8 mouse cellular contexts compared by ENCODE assay signal in the genomic region with DNA sequence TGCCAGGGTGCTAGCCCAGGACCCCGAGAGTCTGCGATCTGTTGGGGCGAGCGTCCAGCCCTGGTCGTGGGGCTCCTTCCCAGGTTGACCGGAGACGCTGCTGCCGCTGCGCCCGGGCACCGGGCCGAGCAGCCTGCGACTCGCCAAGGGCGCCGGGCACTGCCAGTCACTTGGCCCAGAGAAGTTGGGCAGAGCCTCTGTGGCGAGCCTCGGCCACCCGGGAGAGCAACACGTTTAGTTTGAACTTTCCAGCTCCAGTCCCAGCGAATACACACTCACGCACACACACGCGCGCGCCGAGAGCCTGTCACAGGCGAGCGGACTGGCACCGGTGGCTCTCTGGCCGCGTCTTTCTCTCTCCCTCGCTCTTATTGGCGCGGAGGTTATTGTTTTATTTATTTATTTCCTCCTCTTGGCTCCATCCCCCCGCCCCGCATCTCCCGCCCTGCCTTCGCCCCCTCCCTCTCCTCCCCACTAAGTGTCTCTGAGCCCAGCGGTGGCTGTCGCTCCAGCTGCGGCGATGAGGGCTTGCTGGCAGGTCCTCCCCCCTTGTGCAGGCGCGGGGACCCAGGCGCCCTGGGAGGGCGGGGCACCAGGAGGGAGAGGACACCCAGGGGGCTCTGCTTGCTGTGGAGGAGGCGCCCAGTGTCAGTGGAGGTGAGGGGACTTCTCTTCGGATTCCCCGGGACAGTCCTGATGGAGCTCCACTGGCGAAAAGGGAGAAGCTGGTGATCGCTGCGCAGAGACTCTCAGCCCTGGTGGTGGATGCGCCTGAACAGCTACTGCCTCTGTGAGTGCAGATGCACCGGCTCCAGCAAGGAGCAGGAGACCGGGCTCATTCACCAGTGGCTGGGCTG.
DNase-seq lines count a peak whose midpoint lies in the region; ATAC-seq lines count a peak whose summit lies in the region.

No protein-coding gene starts in this region.

- H3K9me3 ChIP-seq in megakaryocyte, embryonic 14.5 days: peaks cover 3% of the 10 kb centered on the region; the same call in 1 of the 2 replicates
- no peaks in the 10 kb centered on the region for H3K9me3 ChIP-seq in embryonic facial prominence, embryonic 11.5 days (replicated peaks; ENCODE audit: control insufficient read depth, low read length)
- H3K9me3 ChIP-seq in heart, embryonic 15.5 days (replicated peaks): no peaks in the 10 kb centered on the region

- peak; percentile 49 for DNase-seq in embryonic facial prominence, embryonic 11.5 days (ENCODE audit: low spot score)
- peak; percentile 39 to 57 for DNase-seq in left cerebral cortex, adult 8-10 months (ENCODE audit: low spot score in 2 of 2)
- peak; percentile 66 for DNase-seq in neural tube, embryonic 10.5 days (ENCODE audit: extremely low spot score, low spot score)
- no peak for DNase-seq in urinary bladder, postnatal 25 days (ENCODE audit: low spot score)
- no peak for DNase-seq in urinary bladder, postnatal 4 days (ENCODE audit: low spot score in 2 of 2)

- ATAC-seq in megakaryocyte, adult 5-6 weeks (ENCODE audit: poor library complexity, severe bottlenecking): no peak
- peak; percentile 84 for ATAC-seq in embryonic facial prominence, embryonic 11.5 days (replicated peaks; ENCODE audit: insufficient number of reproducible peaks, low FRiP score, low TSS enrichment, low read depth)
- ATAC-seq in heart, embryonic 15.5 days (replicated peaks; ENCODE audit: insufficient number of reproducible peaks, insufficient read depth, low FRiP score, low read depth): peak; percentile 27; the same call in 1 of the 2 replicates

- peaks cover 15% of the 10 kb centered on the region for H3K4me1 ChIP-seq in megakaryocyte, embryonic 14.5 days
- H3K4me1 ChIP-seq in embryonic facial prominence, embryonic 11.5 days (ENCODE audit: control insufficient read depth, insufficient read depth, low read length): no peaks in the 10 kb centered on the region
- H3K4me1 ChIP-seq in heart, embryonic 15.5 days (replicated peaks): peaks cover 12% of the 10 kb centered on the region; the same call in 1 of the 2 replicates

- peak overlapping the region; percentile 32 for H3K9ac ChIP-seq in embryonic facial prominence, embryonic 11.5 days (replicated peaks; ENCODE audit: low read length)
- peak overlapping the region; percentile 25; the same call in 1 of the 2 replicates for H3K9ac ChIP-seq in heart, embryonic 15.5 days

- under 1% methylated on average over 50 of the region's 56 CpGs for WGBS in embryonic facial prominence, embryonic 11.5 days
- under 1% methylated on average over 53 of the region's 56 CpGs for WGBS in heart, embryonic 15.5 days

- no peaks in the 10 kb centered on the region for H3K36me3 ChIP-seq in megakaryocyte, embryonic 14.5 days (replicated peaks; ENCODE audit: low read length)
- H3K36me3 ChIP-seq in embryonic facial prominence, embryonic 11.5 days (replicated peaks; ENCODE audit: control insufficient read depth, insufficient read depth, low read depth, low read length): no peaks in the 10 kb centered on the region
- no peaks in the 10 kb centered on the region for H3K36me3 ChIP-seq in heart, embryonic 15.5 days

- H3K4me3 ChIP-seq in megakaryocyte, embryonic 14.5 days (replicated peaks): peak overlapping the region; percentile 33
- peak overlapping the region; percentile 54 for H3K4me3 ChIP-seq in embryonic facial prominence, embryonic 11.5 days (ENCODE audit: low read depth, low read length)
- H3K4me3 ChIP-seq in heart, embryonic 15.5 days: peak overlapping the region; percentile 61

- peaks cover 28% of the 10 kb centered on the region for H3K27me3 ChIP-seq in megakaryocyte, embryonic 14.5 days (replicated peaks)
- H3K27me3 ChIP-seq in embryonic facial prominence, embryonic 11.5 days (ENCODE audit: control insufficient read depth, insufficient read depth, low read length): peaks cover 6% of the 10 kb centered on the region
- H3K27me3 ChIP-seq in heart, embryonic 15.5 days: peaks cover 24% of the 10 kb centered on the region

- H3K4me2 ChIP-seq in embryonic facial prominence, embryonic 11.5 days (ENCODE audit: low read depth, low read length): peak overlapping the region; percentile 99
- H3K4me2 ChIP-seq in heart, embryonic 15.5 days: peak overlapping the region; percentile 98

- no peak overlapping the region for H3K27ac ChIP-seq in embryonic facial prominence, embryonic 11.5 days (replicated peaks; ENCODE audit: low read depth, low read length)
- no peak overlapping the region for H3K27ac ChIP-seq in heart, embryonic 15.5 days

Comparison
In these comparisons a context has a peak if more than half of its experiments do, and no peak if none do; other contexts are left out.
1. DNase-seq: peak in embryonic facial prominence, embryonic 11.5 days (single experiment), left cerebral cortex, adult 8-10 months (2 of 2) and neural tube, embryonic 10.5 days (single experiment); none in urinary bladder, postnatal 25 days (single experiment) and urinary bladder, postnatal 4 days (0 of 2).
2. Peak in every context shown above with its lines, with median percentiles within 50 percentile points of each other: H3K4me3 ChIP-seq.